Mouse (Mus musculus) thymus, postnatal 0 days (tissue): Measurements from ENCODE around the gene Gpd2. TPM values are rescaled to one million over a fixed set of nuclear protein-coding genes. Genes with fewer than 3 reads are reported as not detected.

Experiments
- DNase-seq: peaks from one replicate; pipeline ENCODE4 v3.0.0-alpha.2; 2015; ENCODE audit warnings: low spot score
- polyA plus RNA-seq: library from polyadenylated mRNA; unstranded; fragments of >200 nt; fragmentation: Nextera tagmentation; extraction: Ambion mirVana; gene quantifications from 2 replicates; pipeline ENCODE4 v1.2.1, GENCODE M21; 2015

Gpd2 gene
- polyA plus RNA-seq, 1 experiment from 2014 or later, result 24.5 TPM

DNA sequence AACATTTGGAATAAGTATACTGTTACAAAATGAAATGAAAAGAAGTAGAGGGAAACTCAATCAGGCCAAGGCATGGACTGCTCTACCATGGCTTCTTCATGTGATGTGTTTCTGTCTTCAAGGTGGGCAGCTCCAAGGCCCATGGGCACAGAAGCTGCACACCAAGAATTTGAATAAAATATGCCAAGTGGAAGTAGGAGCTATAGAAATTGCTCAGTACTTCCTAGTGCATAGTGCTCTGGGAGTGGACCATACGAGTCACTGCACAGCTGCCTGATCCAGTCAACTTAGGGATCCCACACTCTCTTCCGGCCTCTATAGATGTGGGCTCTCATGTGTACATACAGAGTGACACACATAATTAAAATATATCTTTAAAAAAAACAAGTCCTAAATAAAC, 147.2 kb downstream of the Gpd2 start:
- no peak for DNase-seq

DNA sequence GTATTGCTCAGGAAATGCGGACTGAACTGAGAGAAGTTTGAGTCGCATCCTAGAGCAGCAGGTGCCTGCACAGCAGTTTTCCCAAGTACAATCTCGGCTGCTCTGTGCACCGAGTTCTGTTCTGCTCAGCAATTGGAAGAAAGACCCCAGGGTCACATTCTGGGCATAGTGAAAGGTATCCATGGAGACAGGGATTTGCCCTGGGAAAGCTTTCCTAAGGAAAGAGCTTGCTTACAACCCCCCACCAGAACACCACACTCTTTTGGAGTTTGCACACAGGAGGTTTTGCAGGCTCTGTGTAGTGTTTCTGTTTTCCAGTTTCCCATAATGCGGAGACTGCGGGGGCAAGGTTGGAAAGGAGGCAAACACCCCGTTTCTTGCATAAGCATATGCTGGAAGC, 150.4 kb downstream of the Gpd2 start:
- DNase-seq, result no peak

- no peak for DNase-seq
Observed at GRCm38 (mm10) chr2:57395071-57395470, 157.6 kb downstream of the Gpd2 start.

- DNase-seq, result no peak
Observed at GRCm38 (mm10) chr2:57396061-57396460, 158.6 kb downstream of the Gpd2 start.

DNA sequence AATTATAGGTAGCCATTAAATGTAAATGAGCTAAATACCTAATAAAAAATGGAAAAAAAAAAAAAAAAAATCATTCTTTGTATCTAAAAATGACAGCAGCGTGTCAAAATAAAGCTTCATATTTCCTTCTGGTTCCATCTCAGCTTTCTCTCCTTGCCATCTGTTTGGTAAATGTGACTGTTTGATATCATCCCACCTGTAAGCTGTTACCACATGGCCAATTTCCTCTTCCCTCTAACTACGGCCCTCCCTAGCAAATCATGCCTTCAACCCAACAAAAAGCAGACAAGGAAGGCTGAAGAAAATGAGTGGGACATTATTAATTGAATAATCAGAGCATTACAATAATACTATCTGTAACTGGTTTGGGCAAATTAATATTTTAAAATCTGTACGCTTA, 160.3 kb downstream of the Gpd2 start:
- no peak for DNase-seq

DNA sequence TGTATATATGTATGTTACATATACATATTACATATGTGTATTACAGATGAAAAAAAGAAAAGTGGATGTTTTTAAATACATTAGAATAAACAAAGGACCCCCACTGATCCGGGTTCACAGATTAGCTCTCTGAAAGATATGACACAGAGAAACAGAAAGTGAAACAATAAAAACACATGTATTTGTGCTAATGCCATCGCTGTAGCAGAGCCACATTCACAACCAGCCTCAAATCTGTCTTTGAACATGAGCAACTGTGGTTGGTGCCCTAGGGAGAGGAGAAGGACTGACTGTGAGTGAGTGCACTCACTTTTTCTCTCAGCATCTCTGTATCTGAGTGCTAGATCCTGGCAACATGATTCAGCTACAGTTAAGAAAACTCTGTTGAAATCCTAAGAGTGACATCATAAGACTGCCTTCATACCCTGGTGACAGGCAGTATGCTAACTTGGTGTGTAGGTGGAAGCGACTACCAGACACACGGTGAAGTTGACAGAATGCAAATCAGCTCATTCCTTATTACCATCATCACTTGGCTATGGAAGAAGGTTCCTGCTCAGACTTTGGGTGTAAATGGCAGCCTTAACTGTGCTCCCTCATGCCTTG, 170.1 kb downstream of the Gpd2 start:
- no peak for DNase-seq

DNA sequence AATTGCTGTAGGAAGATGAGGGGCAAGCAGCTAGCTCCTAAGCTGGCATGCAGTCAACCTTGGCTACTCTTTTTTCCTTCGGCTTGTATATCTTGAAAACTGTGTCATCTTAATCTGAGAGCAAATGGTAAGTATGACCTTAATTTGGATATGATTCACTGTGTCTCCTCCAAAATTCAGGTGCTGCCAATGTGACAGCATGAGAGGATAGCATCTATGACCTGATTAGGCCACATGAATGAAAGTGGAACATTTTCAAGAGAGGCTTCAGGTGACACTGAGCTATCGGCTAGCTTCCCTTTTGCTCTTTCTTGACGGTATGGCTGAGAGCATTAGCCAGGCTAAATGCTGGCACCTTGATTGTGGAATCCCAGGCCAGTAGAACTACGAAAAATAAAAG, 171.0 kb downstream of the Gpd2 start:
- DNase-seq, result no peak

GRCm38 (mm10) chr2:57411551-57411950, 174.1 kb downstream of the Gpd2 start:
- no peak for DNase-seq

GRCm38 (mm10) chr2:57414550-57415160, 177.2 kb downstream of the Gpd2 start:
- DNase-seq, result no peak

DNA sequence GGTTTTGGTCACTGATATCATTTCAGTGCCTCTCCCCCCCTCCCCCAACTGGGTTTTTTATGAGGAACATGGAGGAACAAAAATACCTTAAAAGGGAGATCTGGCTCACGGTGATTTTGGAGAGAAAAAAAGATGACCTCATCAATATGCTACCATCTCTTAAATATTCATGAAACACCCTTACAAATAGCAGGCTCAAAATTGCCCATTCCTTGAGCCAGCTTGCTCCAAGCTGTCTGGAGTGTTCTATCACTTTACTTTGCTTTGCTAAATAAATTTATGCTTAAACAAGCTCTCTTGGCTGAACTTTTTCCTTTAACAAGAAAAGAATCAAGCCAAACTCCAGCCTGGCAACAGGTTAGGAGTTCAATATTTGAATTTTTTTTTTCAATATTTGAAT, 179.3 kb downstream of the Gpd2 start:
- no peak for DNase-seq

Other genes starting within 250 kb of the Gpd2 start
- 0.71 and 0.85 TPM in 2 replicates for gene Nr4a2, start 113.6 kb upstream of the Gpd2 start, polyA plus RNA-seq